Mouse (Mus musculus): Measurements from ENCODE around the gene Wfdc3. TPM values are rescaled to one million over a fixed set of nuclear protein-coding genes. Genes with fewer than 3 reads are reported as not detected.

Wfdc3 gene
- polyA plus RNA-seq, 1 experiment: 1.0 TPM

GRCm38 (mm10) chr2:164767812-164768540, 22.2 kb upstream of the Wfdc3 start:
- Histone ChIP-seq H3K27me3 (replicated peaks; ENCODE audit: control insufficient read depth, insufficient read depth, low read length) (no peaks in the 10 kb centered on the region), H3K27ac (ENCODE audit: insufficient read depth, low read depth, low read length) (no peak overlapping the region), H3K4me1 (ENCODE audit: control insufficient read depth, insufficient read depth, low read length) (peaks cover 3% of the 10 kb centered on the region; the same call in 1 of the 2 replicates), H3K36me3 (ENCODE audit: control insufficient read depth, insufficient read depth, low read length) (no peaks in the 10 kb centered on the region; the same call in 1 of the 2 replicates), H3K4me3 (ENCODE audit: insufficient read depth, low read depth, low read length) (no peak overlapping the region)
- WGBS: 85% methylated on average over 15 of the region's 15 CpGs
- DNase-seq: peak; percentile 27
- no peak for TF ChIP-seq POLR2A (IDR thresholded peaks at IDR 0.05; ENCODE audit: low read depth, low read length)
- no peak for TF ChIP-seq CTCF (conservative IDR thresholded peaks at IDR 0.05; ENCODE audit: insufficient read depth, insufficient read length, low read depth, low read length)

DNA sequence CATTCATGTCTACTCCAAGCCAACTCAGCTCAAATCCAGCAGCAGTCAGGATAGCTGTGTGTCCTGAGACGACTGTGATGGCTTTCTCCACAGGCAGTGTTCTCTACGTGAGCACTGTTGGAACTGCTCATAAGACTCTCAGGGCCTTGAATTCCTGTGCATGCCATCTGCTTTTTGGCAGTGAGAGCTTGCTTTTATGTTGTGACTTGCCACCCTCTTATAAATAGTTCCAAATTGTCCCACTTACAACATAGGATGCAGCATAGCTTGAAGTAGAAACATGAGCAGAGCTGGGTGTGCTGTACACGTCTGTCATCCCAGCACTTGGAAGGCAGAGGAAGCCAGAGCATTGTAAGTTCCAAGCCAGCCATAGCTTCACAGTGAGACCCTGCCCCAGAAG, 20.1 kb upstream of the Wfdc3 start:
- WGBS: 85% methylated on average over 3 of the region's 3 CpGs
- Histone ChIP-seq H3K4me1 (ENCODE audit: control insufficient read depth, insufficient read depth, low read length) (peaks cover 3% of the 10 kb centered on the region; the same call in 1 of the 2 replicates), H3K27me3 (replicated peaks; ENCODE audit: control insufficient read depth, insufficient read depth, low read length) (no peaks in the 10 kb centered on the region), H3K27ac (ENCODE audit: insufficient read depth, low read depth, low read length) (no peak overlapping the region), H3K4me3 (ENCODE audit: insufficient read depth, low read depth, low read length) (no peak overlapping the region), H3K36me3 (ENCODE audit: control insufficient read depth, insufficient read depth, low read length) (no peaks in the 10 kb centered on the region; the same call in 1 of the 2 replicates)
- no peak for DNase-seq
- TF ChIP-seq POLR2A (IDR thresholded peaks at IDR 0.05; ENCODE audit: low read depth, low read length) (no peak), CTCF (conservative IDR thresholded peaks at IDR 0.05; ENCODE audit: insufficient read depth, insufficient read length, low read depth, low read length) (no peak)

DNA sequence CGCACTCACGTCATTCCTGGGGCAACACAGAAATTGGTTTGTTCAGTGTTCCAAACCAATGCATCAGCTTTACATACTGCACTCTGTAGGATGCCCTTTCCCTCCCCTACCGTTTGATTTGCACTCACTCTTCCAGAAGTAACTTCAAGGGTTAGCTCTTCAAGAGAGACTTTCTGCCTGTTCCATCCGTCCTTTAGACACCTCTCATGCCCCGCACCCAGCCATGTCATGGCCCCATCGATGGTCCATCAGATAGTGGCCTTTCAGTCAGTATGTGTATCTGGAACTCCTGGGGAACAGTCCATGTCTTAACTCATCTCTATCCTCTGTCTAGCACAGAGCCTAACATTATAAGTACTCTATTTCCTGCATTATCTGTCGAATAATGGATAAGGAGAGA, 16.9 kb upstream of the Wfdc3 start:
- Histone ChIP-seq H3K27ac (ENCODE audit: insufficient read depth, low read depth, low read length) (no peak overlapping the region), H3K4me3 (ENCODE audit: insufficient read depth, low read depth, low read length) (no peak overlapping the region), H3K27me3 (replicated peaks; ENCODE audit: control insufficient read depth, insufficient read depth, low read length) (no peaks in the 10 kb centered on the region), H3K4me1 (ENCODE audit: control insufficient read depth, insufficient read depth, low read length) (no peaks in the 10 kb centered on the region), H3K36me3 (ENCODE audit: control insufficient read depth, insufficient read depth, low read length) (peaks cover 1% of the 10 kb centered on the region; the same call in 1 of the 2 replicates)
- TF ChIP-seq POLR2A (IDR thresholded peaks at IDR 0.05; ENCODE audit: low read depth, low read length) (no peak), CTCF (conservative IDR thresholded peaks at IDR 0.05; ENCODE audit: insufficient read depth, insufficient read length, low read depth, low read length) (no peak)
- WGBS: 80% methylated on average over 7 of the region's 7 CpGs
- no peak for DNase-seq

DNA sequence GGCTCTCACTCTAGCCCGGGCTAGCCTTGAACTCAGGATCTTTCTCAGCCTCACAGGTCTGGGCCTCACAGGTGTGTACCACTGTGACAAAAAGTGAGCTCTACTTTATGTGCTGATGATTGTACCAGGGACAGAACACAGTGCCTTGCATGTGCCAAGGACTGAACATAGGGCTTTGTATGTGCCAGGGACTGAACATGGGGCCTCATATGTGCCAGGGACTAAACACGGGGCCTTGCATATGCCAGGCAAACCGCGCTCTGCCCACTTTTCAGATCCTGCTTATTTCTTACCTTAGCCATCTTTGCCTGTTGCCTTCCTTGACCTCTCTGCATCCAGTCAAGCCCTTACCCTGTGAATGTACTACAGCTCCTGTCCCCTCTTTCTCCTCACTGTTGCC, 16.2 kb upstream of the Wfdc3 start:
- peaks cover 5% of the 10 kb centered on the region for H3K36me3 ChIP-seq (ENCODE audit: control insufficient read depth, insufficient read depth, low read length)
- WGBS: over 99% methylated on average over 4 of the region's 4 CpGs
- H3K27me3 ChIP-seq (replicated peaks; ENCODE audit: control insufficient read depth, insufficient read depth, low read length): no peaks in the 10 kb centered on the region

DNA sequence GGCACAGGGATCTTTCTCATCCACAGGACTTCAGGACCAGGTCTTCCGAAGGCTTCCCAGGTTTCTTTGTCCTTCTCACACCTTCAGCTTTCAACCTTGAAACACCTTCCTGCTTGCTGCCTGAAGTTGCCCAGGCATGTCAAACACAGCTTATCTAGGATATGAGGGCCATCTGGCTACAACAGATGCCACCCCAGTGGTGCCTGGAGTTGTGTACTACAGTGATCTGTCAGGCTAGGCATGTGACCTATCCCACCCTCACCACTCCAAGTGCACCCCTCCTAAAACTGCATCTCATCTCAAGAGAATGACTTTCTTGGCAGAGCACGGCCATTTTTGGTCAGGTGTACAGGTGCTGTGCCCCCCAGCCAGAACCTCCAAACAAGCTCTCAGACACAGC, 15.8 kb upstream of the Wfdc3 start:
- H3K36me3 ChIP-seq (ENCODE audit: control insufficient read depth, insufficient read depth, low read length): peaks cover 6% of the 10 kb centered on the region
- H3K4me1 ChIP-seq (ENCODE audit: control insufficient read depth, insufficient read depth, low read length): no peaks in the 10 kb centered on the region
- no peak overlapping the region for H3K4me3 ChIP-seq (ENCODE audit: insufficient read depth, low read depth, low read length)
- WGBS: 92% methylated on average over 2 of the region's 2 CpGs
- H3K27me3 ChIP-seq (replicated peaks; ENCODE audit: control insufficient read depth, insufficient read depth, low read length): no peaks in the 10 kb centered on the region
- TF ChIP-seq POLR2A (IDR thresholded peaks at IDR 0.05; ENCODE audit: low read depth, low read length): no peak
- TF ChIP-seq CTCF (conservative IDR thresholded peaks at IDR 0.05; ENCODE audit: insufficient read depth, insufficient read length, low read depth, low read length): no peak
- H3K27ac ChIP-seq (ENCODE audit: insufficient read depth, low read depth, low read length): no peak overlapping the region
- DNase-seq: no peak

More for the DNA sequence above, 16.2 kb upstream of the Wfdc3 start:
- no peak for DNase-seq
- Histone ChIP-seq H3K27ac (ENCODE audit: insufficient read depth, low read depth, low read length) (no peak overlapping the region), H3K4me3 (ENCODE audit: insufficient read depth, low read depth, low read length) (no peak overlapping the region), H3K4me1 (ENCODE audit: control insufficient read depth, insufficient read depth, low read length) (no peaks in the 10 kb centered on the region)
- TF ChIP-seq POLR2A (IDR thresholded peaks at IDR 0.05; ENCODE audit: low read depth, low read length) (no peak), CTCF (conservative IDR thresholded peaks at IDR 0.05; ENCODE audit: insufficient read depth, insufficient read length, low read depth, low read length) (no peak)

DNA sequence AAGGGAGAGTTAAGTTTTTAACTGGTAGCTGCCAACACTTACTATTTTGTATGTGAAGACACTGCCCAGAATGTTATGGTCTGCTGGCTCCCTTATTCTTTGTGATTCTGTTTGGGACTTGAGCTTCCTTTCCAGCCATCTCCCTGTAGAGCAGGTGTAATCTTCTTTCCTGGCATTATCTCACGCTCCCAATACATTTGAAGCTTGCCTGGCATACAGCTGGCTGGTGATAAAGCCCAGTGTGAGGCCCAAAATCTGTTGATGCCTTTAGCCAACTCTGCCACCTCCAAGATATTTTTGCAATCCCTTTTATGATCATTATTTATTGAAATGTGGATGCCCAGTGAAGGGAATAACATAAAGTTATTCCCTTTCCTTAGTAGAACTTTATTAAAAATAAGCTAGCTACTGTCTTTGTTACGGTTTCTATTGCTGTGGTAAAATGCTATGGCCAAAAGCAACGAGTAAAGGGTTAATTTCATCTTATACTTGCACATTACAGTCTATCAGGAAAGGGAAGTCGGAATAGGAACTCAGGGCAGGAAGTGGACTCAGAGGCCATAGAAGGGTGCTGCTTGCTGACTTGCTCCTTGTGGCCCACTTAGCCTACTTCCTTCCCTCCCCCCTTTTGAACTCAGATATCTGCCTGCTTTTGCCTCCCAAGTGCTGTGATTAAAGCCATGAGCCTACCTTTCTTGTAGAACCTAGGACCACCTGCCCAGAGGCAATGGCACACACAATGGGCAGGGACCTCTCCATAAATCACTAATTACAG, 14.5 kb upstream of the Wfdc3 start:
- Histone ChIP-seq H3K27me3 (replicated peaks; ENCODE audit: control insufficient read depth, insufficient read depth, low read length) (no peaks in the 10 kb centered on the region), H3K4me1 (ENCODE audit: control insufficient read depth, insufficient read depth, low read length) (no peaks in the 10 kb centered on the region), H3K27ac (ENCODE audit: insufficient read depth, low read depth, low read length) (no peak overlapping the region), H3K36me3 (ENCODE audit: control insufficient read depth, insufficient read depth, low read length) (peaks cover 6% of the 10 kb centered on the region), H3K4me3 (ENCODE audit: insufficient read depth, low read depth, low read length) (no peak overlapping the region)
- TF ChIP-seq CTCF (conservative IDR thresholded peaks at IDR 0.05; ENCODE audit: insufficient read depth, insufficient read length, low read depth, low read length) (no peak), POLR2A (IDR thresholded peaks at IDR 0.05; ENCODE audit: low read depth, low read length) (no peak)
- WGBS: 76% methylated on average over 4 of the region's 4 CpGs
- DNase-seq: no peak

GRCm38 (mm10) chr2:164758692-164759091, 13.0 kb upstream of the Wfdc3 start:
- Histone ChIP-seq H3K36me3 (ENCODE audit: control insufficient read depth, insufficient read depth, low read length) (peaks cover 7% of the 10 kb centered on the region; the same call in 1 of the 2 replicates), H3K4me1 (ENCODE audit: control insufficient read depth, insufficient read depth, low read length) (no peaks in the 10 kb centered on the region), H3K27ac (ENCODE audit: insufficient read depth, low read depth, low read length) (no peak overlapping the region), H3K27me3 (replicated peaks; ENCODE audit: control insufficient read depth, insufficient read depth, low read length) (no peaks in the 10 kb centered on the region), H3K4me3 (ENCODE audit: insufficient read depth, low read depth, low read length) (no peak overlapping the region)
- TF ChIP-seq POLR2A (IDR thresholded peaks at IDR 0.05; ENCODE audit: low read depth, low read length): no peak
- TF ChIP-seq CTCF (conservative IDR thresholded peaks at IDR 0.05; ENCODE audit: insufficient read depth, insufficient read length, low read depth, low read length): no peak
- no peak for DNase-seq
- WGBS: 38% methylated on average over 1 of the region's 1 CpGs
